Mouse (Mus musculus): ENCODE results near the gene Cx3cr1.
A peak's percentile ranks its signal among the peaks of the same experiment; 100 is the strongest.

Cx3cr1 gene

DNA sequence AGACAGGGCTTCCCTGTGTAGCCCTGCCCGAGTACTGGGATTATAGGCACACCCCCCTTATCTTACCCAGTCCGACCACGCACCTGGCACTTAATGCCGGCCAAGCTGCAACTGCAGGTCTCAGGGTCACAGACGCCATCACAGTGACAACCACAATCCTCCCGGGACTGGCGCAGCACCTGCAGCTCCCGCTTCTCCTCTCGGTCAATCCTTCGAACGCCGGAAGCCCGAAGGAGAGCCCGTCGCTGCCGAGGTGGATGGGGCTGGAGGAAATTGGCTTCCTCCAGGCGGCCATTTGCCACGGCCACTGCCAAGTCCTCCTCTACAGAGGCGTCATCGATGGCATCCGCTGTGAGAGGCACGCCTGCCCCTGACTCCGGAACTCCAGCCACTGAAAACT lies 96.4 kb downstream of the Cx3cr1 start:
- DNase-seq: no peak

DNA sequence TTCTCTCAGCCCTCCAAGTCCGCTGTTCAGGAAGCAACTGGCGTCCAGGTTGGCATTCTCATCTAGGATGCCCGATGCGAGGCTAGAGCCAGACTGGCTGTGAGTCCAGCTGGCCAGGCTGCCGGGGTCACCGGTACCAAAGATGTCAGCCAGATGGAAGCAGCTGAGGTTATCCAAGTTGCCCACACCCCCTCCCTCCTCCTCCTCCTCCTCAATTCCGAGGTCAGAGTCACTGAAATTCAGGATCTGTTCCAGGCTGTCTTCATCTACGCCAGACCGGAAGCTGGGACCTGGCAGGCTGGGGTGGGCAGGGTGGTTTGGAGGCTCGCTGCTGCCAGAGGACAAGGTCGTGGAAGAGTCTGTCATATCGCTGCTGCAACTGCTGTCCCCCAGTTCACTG lies 97.1 kb downstream of the Cx3cr1 start:
- no peak for DNase-seq

- DNase-seq: no peak
Measured at GRCm38 (mm10) chr9:119972166-119972565, 97.5 kb downstream of the Cx3cr1 start.

GRCm38 (mm10) chr9:119970763-119971656 lies 98.7 kb downstream of the Cx3cr1 start:
- DNase-seq: peak; percentile 52

DNA sequence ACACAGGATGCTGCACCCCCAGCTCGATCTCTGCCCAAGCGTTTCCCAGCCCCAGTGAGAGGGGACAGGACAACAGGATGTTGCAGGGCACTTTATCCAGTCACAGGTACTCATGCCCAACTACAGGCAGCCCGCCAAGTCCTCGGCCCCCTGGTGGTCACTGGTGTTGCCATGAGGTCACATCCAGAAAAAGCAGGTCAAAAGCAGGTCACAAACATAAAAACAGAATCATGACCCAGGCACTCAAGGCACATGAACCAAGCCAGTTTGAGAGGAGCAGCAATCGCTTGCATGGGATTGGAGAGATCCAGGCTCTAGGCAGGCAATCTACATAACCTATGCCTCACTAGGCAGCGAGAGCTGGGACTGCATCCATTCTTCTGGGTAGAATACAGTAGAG lies 99.5 kb downstream of the Cx3cr1 start:
- DNase-seq: peak; percentile 85

GRCm38 (mm10) chr9:119969811-119970210 lies 99.9 kb downstream of the Cx3cr1 start:
- no peak for DNase-seq

- no peak for DNase-seq
Measured at GRCm38 (mm10) chr9:119966221-119966910, 103.3 kb downstream of the Cx3cr1 start.

- peak; percentile 61 for DNase-seq
Measured at GRCm38 (mm10) chr9:119965186-119965585, 104.5 kb downstream of the Cx3cr1 start.

GRCm38 (mm10) chr9:119964206-119964605 lies 105.5 kb downstream of the Cx3cr1 start:
- no peak for DNase-seq

DNA sequence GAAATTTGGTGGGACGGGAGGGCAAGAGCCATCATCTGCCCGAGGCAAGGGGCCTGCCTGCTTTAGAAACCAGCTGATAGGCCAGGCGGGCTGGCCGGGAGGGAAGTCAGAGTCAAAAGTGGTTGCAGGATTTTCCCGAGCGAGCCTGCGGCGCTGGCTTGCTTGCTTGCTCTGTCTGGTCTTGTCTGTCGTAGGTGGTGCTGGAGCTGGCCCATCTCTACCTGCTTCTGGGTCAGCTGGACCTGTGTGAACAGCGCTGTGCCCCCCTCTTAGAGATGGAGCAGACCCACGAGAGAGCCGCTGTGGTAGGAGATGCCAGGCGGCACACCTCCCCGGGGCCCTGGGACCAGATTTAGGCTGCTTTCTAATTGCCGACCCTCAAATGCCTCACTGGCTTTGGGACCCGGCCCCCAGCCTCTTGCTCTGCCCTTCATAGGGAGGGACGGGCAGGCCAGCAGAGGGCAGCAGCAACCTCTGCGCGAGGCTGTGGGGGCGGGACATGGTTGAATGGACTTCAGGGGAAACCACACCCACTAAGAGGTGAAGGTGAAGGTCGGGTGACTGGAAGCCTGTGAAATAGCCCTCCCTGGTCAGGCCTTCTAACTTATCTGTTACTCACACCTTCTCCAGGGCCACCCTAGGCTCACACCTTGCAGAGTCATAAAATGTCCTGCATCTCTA lies 106.6 kb downstream of the Cx3cr1 start:
- peak; percentile 87 for DNase-seq

GRCm38 (mm10) chr9:119962216-119962615 lies 107.5 kb downstream of the Cx3cr1 start:
- no peak for DNase-seq

- DNase-seq: no peak
Measured at GRCm38 (mm10) chr9:119958835-119959234, 110.8 kb downstream of the Cx3cr1 start.

DNA sequence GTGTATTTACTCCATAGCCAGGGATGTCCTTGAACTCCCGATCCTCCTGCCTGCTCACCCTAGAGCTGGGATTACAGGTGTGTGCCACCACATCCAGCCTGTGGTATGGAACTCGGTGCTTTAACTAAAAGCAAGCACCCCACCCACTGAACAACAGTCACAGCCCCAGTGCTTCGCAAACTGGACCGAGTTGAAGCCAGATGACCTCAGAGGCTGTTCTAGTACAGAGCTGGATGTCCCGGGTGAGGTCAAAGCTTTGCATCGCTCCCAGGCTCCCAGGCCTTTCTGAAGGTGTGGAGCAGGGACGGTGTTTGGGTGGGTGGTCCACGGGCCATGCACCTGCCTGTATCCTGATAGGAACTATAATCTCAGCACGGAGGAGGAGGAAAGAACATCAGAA lies 118.3 kb downstream of the Cx3cr1 start:
- no peak for DNase-seq

GRCm38 (mm10) chr9:119950434-119950833 lies 119.2 kb downstream of the Cx3cr1 start:
- peak; percentile 68 for DNase-seq

- no peak for DNase-seq
Measured at GRCm38 (mm10) chr9:119948804-119949203, 120.9 kb downstream of the Cx3cr1 start.

DNA sequence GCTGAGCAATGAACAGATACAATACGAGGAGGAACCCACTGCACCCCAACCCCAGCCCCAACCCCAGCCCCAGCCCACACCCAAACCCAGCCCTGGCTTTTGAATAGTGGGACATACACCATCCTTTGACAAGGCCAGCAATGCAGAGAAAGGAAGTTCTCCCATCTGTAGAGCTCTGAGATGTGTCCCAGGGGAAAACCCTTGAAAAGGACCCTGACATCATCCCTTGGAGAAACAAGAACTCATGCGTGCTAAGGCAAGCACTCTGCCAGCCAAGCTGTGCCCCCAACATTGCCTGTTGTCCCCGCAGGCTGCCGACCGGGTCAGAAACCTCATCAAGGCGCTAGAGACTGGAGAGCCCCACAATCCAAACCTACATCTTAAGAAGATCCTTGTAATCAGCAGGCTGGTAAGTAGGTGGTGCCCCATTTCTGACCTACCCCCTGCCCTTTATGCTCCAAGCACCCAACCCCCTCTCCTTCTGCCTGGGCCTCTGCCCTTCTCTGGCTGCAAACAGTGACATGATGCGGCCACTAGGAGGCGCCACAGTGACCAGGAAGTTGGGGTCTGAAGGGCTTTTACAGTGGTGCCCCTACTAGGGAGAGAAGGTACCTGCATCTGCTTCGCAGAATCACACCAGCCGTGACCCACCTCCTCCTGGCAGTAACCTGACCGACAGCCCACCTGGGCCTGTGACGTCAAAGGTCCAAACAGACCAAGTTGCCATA lies 124.3 kb downstream of the Cx3cr1 start:
- no peak for DNase-seq

DNA sequence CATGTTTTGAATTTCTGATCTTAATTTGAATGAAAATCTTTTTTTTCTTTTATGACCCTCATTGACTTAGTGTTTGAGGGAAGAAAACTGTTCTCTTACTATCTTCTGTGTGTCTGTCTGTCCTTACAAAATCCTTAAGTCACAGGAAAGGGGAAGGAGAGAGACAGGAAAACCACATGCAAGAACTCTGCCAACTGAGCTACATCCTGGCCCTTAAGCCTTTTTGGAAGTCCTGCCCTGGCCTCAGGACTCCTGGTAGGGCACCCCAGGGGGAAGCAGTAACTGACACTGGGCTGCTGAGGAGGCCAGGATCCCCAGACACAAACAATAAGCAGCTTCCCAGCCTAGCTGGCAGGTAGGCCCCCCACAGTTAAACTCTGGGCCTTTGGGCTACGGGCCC lies 126.4 kb downstream of the Cx3cr1 start:
- no peak for DNase-seq

DNA sequence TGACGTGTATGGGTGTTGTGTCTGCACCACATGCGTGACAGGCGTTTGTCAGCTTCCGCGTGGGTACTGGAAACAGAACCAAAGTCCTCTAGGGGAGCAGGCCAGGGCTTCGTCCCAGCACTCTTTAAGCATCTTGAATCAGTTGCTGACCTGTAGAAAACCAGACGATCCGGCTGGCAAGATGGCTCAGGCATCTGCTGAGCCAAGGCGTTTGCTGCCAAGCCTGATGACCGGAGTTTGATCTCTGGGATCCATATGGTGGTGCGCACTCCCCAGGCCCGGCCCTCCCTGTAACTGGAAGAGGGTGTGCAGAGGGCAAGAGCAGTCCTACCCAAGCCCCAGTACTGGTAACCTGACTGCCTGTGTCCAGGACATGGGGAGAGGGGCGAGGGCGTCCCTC lies 127.8 kb downstream of the Cx3cr1 start:
- DNase-seq: no peak

- no peak for DNase-seq
Measured at GRCm38 (mm10) chr9:119941407-119941806, 128.3 kb downstream of the Cx3cr1 start.

GRCm38 (mm10) chr9:119939646-119940045 lies 130.0 kb downstream of the Cx3cr1 start:
- DNase-seq: no peak

- DNase-seq: no peak
Measured at GRCm38 (mm10) chr9:119938496-119938895, 131.2 kb downstream of the Cx3cr1 start.

GRCm38 (mm10) chr9:119937005-119937773 lies 132.5 kb downstream of the Cx3cr1 start, which contains the start of the genes Gorasp1 and Ttc21a:
Gorasp1 (minus strand) TSS chr9:119937565.
Ttc21a (plus strand) TSS chr9:119937606.
- DNase-seq: peak; percentile 98

Measured in kidney, postnatal 10 days (tissue).